Mouse (Mus musculus): ENCODE measurements around the gene Cbl. TPM values are rescaled to one million over a fixed set of nuclear protein-coding genes. Genes with fewer than 3 reads are reported as not detected.

The Cbl gene
- total RNA-seq, 2 experiments from 2014 or later = 18.6 to 22.4 TPM

Other genes with a start within 250 kb of the Cbl start
- gene Thy1, start 190.7 kb downstream of the Cbl start, total RNA-seq (2021) = 10 to 100 TPM; 13.9 to 22.2 TPM
- 100 to 1,000 TPM in 1 of 2 experiments, 10 to 100 TPM in 1; 77.7 to 191 TPM for gene Usp2, start 167.0 kb downstream of the Cbl start, total RNA-seq (2021)
- gene Mfrp, start 132.3 kb downstream of the Cbl start, total RNA-seq (2021) = not detected
- gene C1qtnf5, start 126.8 kb downstream of the Cbl start, total RNA-seq (2021) = 10 to 100 TPM in 1 of 2 experiments, 1 to 10 TPM in 1; 9.7 to 10.9 TPM
- gene Gm49380, start 120.5 kb downstream of the Cbl start, total RNA-seq (2021) = under 1 TPM in 1 of 2 experiments, not detected in 1; 0.11 TPM
- 1 to 10 TPM; 7.7 to 8.1 TPM for gene Rnf26, start 120.5 kb downstream of the Cbl start, total RNA-seq (2021)
- gene Mcam, start 99.6 kb downstream of the Cbl start, total RNA-seq (2021) = 10 to 100 TPM; 38.9 to 40.4 TPM
- not detected for gene Ccdc153, start 6.6 kb upstream of the Cbl start, total RNA-seq (2021)
- gene Pdzd3, start 17.4 kb upstream of the Cbl start, total RNA-seq (2021) = 1 to 10 TPM; 4.3 to 4.4 TPM
- gene Nlrx1, start 34.5 kb upstream of the Cbl start, total RNA-seq (2021) = 10 to 100 TPM; 19.4 to 20.7 TPM
- under 1 TPM; 0.34 to 0.42 TPM for gene Abcg4, start 54.6 kb upstream of the Cbl start, total RNA-seq (2021)
- 10 to 100 TPM in 1 of 2 experiments, 1 to 10 TPM in 1; 7.9 to 12.7 TPM for gene Hinfp, start 71.6 kb upstream of the Cbl start, total RNA-seq (2021)
- 10 to 100 TPM; 11.7 to 13.9 TPM for gene C2cd2l, start 86.2 kb upstream of the Cbl start, total RNA-seq (2021)
- 10 to 100 TPM; 18.6 to 19.6 TPM for gene Dpagt1, start 92.0 kb upstream of the Cbl start, total RNA-seq (2021)
- gene H2afx, start 100.6 kb upstream of the Cbl start, total RNA-seq (2021) = 10 to 100 TPM; 14.6 to 15.6 TPM
- gene Hmbs, start 110.2 kb upstream of the Cbl start, total RNA-seq (2021) = 10 to 100 TPM; 46.3 to 47.0 TPM
- gene Vps11, start 127.6 kb upstream of the Cbl start, total RNA-seq (2021) = 10 to 100 TPM; 14.3 to 14.8 TPM
- 10 to 100 TPM; 70.2 to 78.9 TPM for gene Hyou1, start 145.4 kb upstream of the Cbl start, total RNA-seq (2021)
- 10 to 100 TPM; 25.5 to 27.9 TPM for gene Slc37a4, start 162.8 kb upstream of the Cbl start, total RNA-seq (2021)
- gene Rps25, start 173.1 kb upstream of the Cbl start, total RNA-seq (2021) = 100 to 1,000 TPM; 745 to 824 TPM
- 10 to 100 TPM; 34.9 to 35.1 TPM for gene Trappc4, start 173.6 kb upstream of the Cbl start, total RNA-seq (2021)
- 1 to 10 TPM; 7.2 to 8.0 TPM for gene Ccdc84, start 184.5 kb upstream of the Cbl start, total RNA-seq (2021)
- gene Foxr1, start 207.1 kb upstream of the Cbl start, total RNA-seq (2021) = not detected
- not detected for gene Upk2, start 220.9 kb upstream of the Cbl start, total RNA-seq (2021)
- gene Bcl9l, start 248.8 kb upstream of the Cbl start, total RNA-seq (2021) = 10 to 100 TPM; 44.9 to 57.6 TPM

Measured in heart, postnatal 25 days (tissue).